29 mouse cellular contexts compared by ENCODE assay signal in the genomic region with DNA sequence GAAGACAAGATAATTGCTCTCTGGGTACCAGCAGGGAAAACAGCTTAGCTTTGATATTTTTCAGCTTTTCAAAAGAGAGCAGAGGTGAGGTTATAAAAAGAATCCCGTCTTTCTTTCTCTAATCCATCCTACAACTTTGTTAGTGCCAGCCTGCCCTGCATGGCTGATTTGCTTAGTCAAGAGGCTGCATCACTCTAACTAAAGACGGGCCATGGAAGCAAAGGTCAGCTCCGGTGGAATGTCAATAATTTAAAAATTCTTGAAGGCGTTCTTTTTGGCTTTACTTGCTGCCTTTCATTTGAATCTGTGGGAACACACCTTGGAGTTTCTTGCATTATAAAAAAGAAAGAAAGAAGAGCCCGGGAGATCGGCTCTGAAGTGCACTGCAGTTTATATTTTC.
DNase-seq lines count a peak whose midpoint lies in the region; ATAC-seq and TF ChIP-seq lines count a peak whose summit lies in the region.
"Had no signal": no experiment of that assay in that cellular context is flagged by ENCODE, and none has a peak within 500 bp of the region (broad histone marks: within the 10 kb centered on the region; RNA-seq: fewer than 3 reads in every experiment).

No protein-coding gene starts in this region.

- intact Hi-C loops in left cerebral cortex, adult 2 months (cut with DNase I), result no loop called here

- no peak overlapping the region for H3K4me3 ChIP-seq in forebrain, postnatal 0 days (ENCODE audit: low read depth, low read length)
- H3K4me3 ChIP-seq in forebrain, embryonic 15.5 days, result no peak overlapping the region
- H3K4me3 ChIP-seq in midbrain, embryonic 15.5 days, result no peak overlapping the region
- H3K4me3 ChIP-seq in midbrain, embryonic 10.5 days, result no peak overlapping the region
- H3K4me3 ChIP-seq in midbrain, postnatal 0 days (ENCODE audit: low read depth, low read length), result no peak overlapping the region
- no peak overlapping the region for H3K4me3 ChIP-seq in left cerebral cortex, adult 2 months
- H3K4me3 ChIP-seq: embryonic facial prominence, embryonic 13.5 days; erythroblast, embryonic 14.5 days; forebrain, embryonic 12.5 days; heart, embryonic 13.5 days; hindbrain, embryonic 12.5 days; limb, embryonic 15.5 days; lung, embryonic 15.5 days had no signal

- H3K36me3 ChIP-seq in forebrain, postnatal 0 days (ENCODE audit: insufficient read depth), result no peaks in the 10 kb centered on the region
- no peaks in the 10 kb centered on the region for H3K36me3 ChIP-seq in forebrain, embryonic 15.5 days
- H3K36me3 ChIP-seq in midbrain, embryonic 15.5 days (replicated peaks), result no peaks in the 10 kb centered on the region
- H3K36me3 ChIP-seq in midbrain, embryonic 10.5 days, result no peaks in the 10 kb centered on the region
- no peaks in the 10 kb centered on the region for H3K36me3 ChIP-seq in midbrain, postnatal 0 days (ENCODE audit: insufficient read depth, low read length)
- H3K36me3 ChIP-seq: embryonic facial prominence, embryonic 13.5 days; forebrain, embryonic 12.5 days; heart, embryonic 13.5 days; hindbrain, embryonic 12.5 days; limb, embryonic 15.5 days; lung, embryonic 15.5 days had no signal

- WGBS in forebrain, postnatal 0 days, result 36% methylated on average over 6 of the region's 6 CpGs
- WGBS in forebrain, embryonic 15.5 days, result 34% methylated on average over 6 of the region's 6 CpGs
- WGBS in midbrain, embryonic 15.5 days, result 17% methylated on average over 6 of the region's 6 CpGs
- WGBS in midbrain, embryonic 10.5 days, result 39% methylated on average over 6 of the region's 6 CpGs
- 20% methylated on average over 6 of the region's 6 CpGs for WGBS in midbrain, postnatal 0 days

- no peaks in the 10 kb centered on the region for H3K4me1 ChIP-seq in forebrain, postnatal 0 days (ENCODE audit: insufficient read depth)
- H3K4me1 ChIP-seq in forebrain, embryonic 15.5 days, result no peaks in the 10 kb centered on the region
- H3K4me1 ChIP-seq in midbrain, embryonic 15.5 days, result peaks cover 22% of the 10 kb centered on the region
- peaks cover 12% of the 10 kb centered on the region for H3K4me1 ChIP-seq in midbrain, embryonic 10.5 days
- H3K4me1 ChIP-seq in midbrain, postnatal 0 days (ENCODE audit: insufficient read depth, low read length), result no peaks in the 10 kb centered on the region
- H3K4me1 ChIP-seq: forebrain, embryonic 12.5 days; heart, embryonic 13.5 days; limb, embryonic 15.5 days; lung, embryonic 15.5 days had no signal

- peak; percentile 21 for DNase-seq in forebrain, postnatal 0 days
- no peak for DNase-seq in midbrain, embryonic 10.5 days (ENCODE audit: low spot score)
- peak; percentile 76 for DNase-seq in kidney, adult 9 months
- no peak for DNase-seq in midbrain, postnatal 0 days (ENCODE audit: low spot score)
- no peak for DNase-seq in left cerebral cortex, adult 2 months (ENCODE audit: extremely low spot score in 1 of 2, low spot score in 2 of 2)
- no peak for DNase-seq in cerebellum, adult 11 months
- DNase-seq: adrenal gland, postnatal 25 days; cerebellum, adult 11-12 months; cerebellum, postnatal 10 days; gastrocnemius, postnatal 14 days; heart, adult 11 months; layer of hippocampus, adult 9-11 months; left cerebral cortex, postnatal 4 days; lung, postnatal 4 days; right cerebral cortex, adult 18-20 months; right cerebral cortex, postnatal 4 days; thymus, postnatal 14 days had no signal

- no peak overlapping the region for H3K27ac ChIP-seq in forebrain, postnatal 0 days (ENCODE audit: low read depth, low read length)
- H3K27ac ChIP-seq in forebrain, embryonic 15.5 days (replicated peaks), result no peak overlapping the region
- no peak overlapping the region for H3K27ac ChIP-seq in midbrain, embryonic 15.5 days
- no peak overlapping the region for H3K27ac ChIP-seq in midbrain, embryonic 10.5 days (replicated peaks)
- H3K27ac ChIP-seq in midbrain, postnatal 0 days (ENCODE audit: low read depth, low read length), result no peak overlapping the region
- H3K27ac ChIP-seq in left cerebral cortex, adult 2 months, result no peak overlapping the region
- H3K27ac ChIP-seq: embryonic facial prominence, embryonic 13.5 days; forebrain, embryonic 12.5 days; heart, embryonic 13.5 days; hindbrain, embryonic 12.5 days; limb, embryonic 15.5 days; liver, embryonic 14.5 days; lung, embryonic 15.5 days had no signal

- H3K9ac ChIP-seq in forebrain, postnatal 0 days, result no peak overlapping the region
- H3K9ac ChIP-seq in forebrain, embryonic 15.5 days (replicated peaks), result no peak overlapping the region
- H3K9ac ChIP-seq in midbrain, embryonic 15.5 days, result no peak overlapping the region
- H3K9ac ChIP-seq in midbrain, postnatal 0 days (replicated peaks; ENCODE audit: low read length, poor library complexity, severe bottlenecking), result no peak overlapping the region
- H3K9ac ChIP-seq: embryonic facial prominence, embryonic 13.5 days; forebrain, embryonic 12.5 days; heart, embryonic 13.5 days; hindbrain, embryonic 12.5 days; limb, embryonic 15.5 days; liver, embryonic 14.5 days; lung, embryonic 15.5 days had no signal

- TF ChIP-seq CTCF in forebrain, postnatal 0 days (IDR thresholded peaks at IDR 0.05; ENCODE audit: low read depth), result no peak
- no peak for TF ChIP-seq CTCF in midbrain, postnatal 0 days (IDR thresholded peaks at IDR 0.05)
- TF ChIP-seq CTCF in left cerebral cortex, adult 2 months (IDR thresholded peaks at IDR 0.05), result no peak

- no peaks in the 10 kb centered on the region for H3K27me3 ChIP-seq in forebrain, postnatal 0 days (ENCODE audit: insufficient read depth, low read length)
- no peaks in the 10 kb centered on the region for H3K27me3 ChIP-seq in forebrain, embryonic 15.5 days
- H3K27me3 ChIP-seq in midbrain, embryonic 15.5 days (replicated peaks), result no peaks in the 10 kb centered on the region; the same call in 1 of the 2 replicates
- no peaks in the 10 kb centered on the region for H3K27me3 ChIP-seq in midbrain, embryonic 10.5 days (ENCODE audit: low read depth, poor library complexity, severe bottlenecking)
- H3K27me3 ChIP-seq in midbrain, postnatal 0 days (ENCODE audit: insufficient read depth, low read length), result no peaks in the 10 kb centered on the region
- H3K27me3 ChIP-seq: embryonic facial prominence, embryonic 13.5 days; forebrain, embryonic 12.5 days; heart, embryonic 13.5 days; hindbrain, embryonic 12.5 days; limb, embryonic 15.5 days; lung, embryonic 15.5 days had no signal

- H3K4me2 ChIP-seq in forebrain, postnatal 0 days (ENCODE audit: low read depth), result 0 out of 2 replicates have a peak overlapping the region, but pooled peaks have one; percentile 8
- H3K4me2 ChIP-seq in forebrain, embryonic 15.5 days (replicated peaks), result no peak overlapping the region
- peak overlapping the region; percentile 12; the same call in 1 of the 2 replicates for H3K4me2 ChIP-seq in midbrain, embryonic 15.5 days
- peak overlapping the region; percentile 20; the same call in 1 of the 2 replicates for H3K4me2 ChIP-seq in midbrain, postnatal 0 days (ENCODE audit: low read depth, low read length, poor library complexity, severe bottlenecking)
- H3K4me2 ChIP-seq: embryonic facial prominence, embryonic 13.5 days; forebrain, embryonic 12.5 days; heart, embryonic 13.5 days; hindbrain, embryonic 12.5 days; limb, embryonic 15.5 days; lung, embryonic 15.5 days had no signal

- ATAC-seq in forebrain, postnatal 0 days, result no peak
- ATAC-seq in forebrain, embryonic 15.5 days (replicated peaks), result no peak
- ATAC-seq in midbrain, embryonic 15.5 days (replicated peaks), result peak; percentile 45
- no peak for ATAC-seq in midbrain, postnatal 0 days (ENCODE audit: low FRiP score)
- ATAC-seq: CD4-positive, CD25-positive, alpha-beta regulatory T cell, adult 4 months; intestine, postnatal 0 days had no signal

- H3K9me3 ChIP-seq in forebrain, postnatal 0 days (ENCODE audit: low read length), result no peaks in the 10 kb centered on the region
- no peaks in the 10 kb centered on the region for H3K9me3 ChIP-seq in forebrain, embryonic 15.5 days
- H3K9me3 ChIP-seq in midbrain, embryonic 15.5 days, result no peaks in the 10 kb centered on the region
- no peaks in the 10 kb centered on the region for H3K9me3 ChIP-seq in midbrain, embryonic 10.5 days (replicated peaks)
- H3K9me3 ChIP-seq in midbrain, postnatal 0 days (ENCODE audit: low read length), result no peaks in the 10 kb centered on the region
- H3K9me3 ChIP-seq: embryonic facial prominence, embryonic 13.5 days; forebrain, embryonic 12.5 days; heart, embryonic 13.5 days; hindbrain, embryonic 12.5 days; limb, embryonic 15.5 days; lung, embryonic 15.5 days had no signal

Comparison
In these comparisons a context has a peak if more than half of its experiments do, and no peak if none do; other contexts are left out.
1. DNase-seq: peak in forebrain, postnatal 0 days (single experiment) and kidney, adult 9 months (single experiment); none in midbrain, embryonic 10.5 days (single experiment), midbrain, postnatal 0 days (single experiment), left cerebral cortex, adult 2 months (0 of 2) and cerebellum, adult 11 months (single experiment).